Mouse (Mus musculus): ENCODE results near the gene Smg9.

Gene Smg9

GRCm38 (mm10) chr7:24442313-24442712, 42.9 kb downstream of the Smg9 start:
- no peak for DNase-seq (ENCODE audit: low read depth)

GRCm38 (mm10) chr7:24445266-24445926, 46.0 kb downstream of the Smg9 start:
- peak; percentile 33 for DNase-seq (ENCODE audit: low read depth)

DNA sequence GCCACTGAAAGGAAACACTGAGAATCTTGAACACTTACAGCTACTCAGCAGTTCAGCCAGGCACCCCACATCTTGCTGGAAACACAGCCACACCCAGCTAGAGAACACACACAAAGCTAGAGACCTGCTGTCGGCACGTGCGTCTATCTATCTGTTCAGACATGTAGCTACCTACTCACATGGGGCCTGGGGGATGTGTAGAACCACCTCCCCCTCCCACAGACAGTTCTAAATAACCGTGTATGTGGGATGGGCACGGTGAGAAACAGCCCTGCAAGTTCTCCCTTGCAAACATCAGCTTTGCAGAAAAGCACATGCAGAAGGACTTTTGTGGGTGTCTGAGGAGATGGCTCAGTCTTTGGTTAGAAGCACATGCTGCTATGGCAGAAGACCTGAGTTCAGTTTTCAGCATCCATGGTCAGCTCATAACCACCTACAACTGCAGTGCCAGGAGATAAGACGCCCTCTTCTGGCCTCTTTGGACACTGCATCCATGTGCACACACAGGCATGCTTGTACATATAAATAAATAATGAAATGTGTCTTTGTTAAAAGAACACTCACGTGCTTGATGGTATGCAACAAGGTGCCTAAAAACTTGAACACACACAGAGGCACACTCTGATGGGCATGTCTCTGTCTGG, 47.4 kb downstream of the Smg9 start:
- peak; percentile 49 for DNase-seq (ENCODE audit: low read depth)

DNA sequence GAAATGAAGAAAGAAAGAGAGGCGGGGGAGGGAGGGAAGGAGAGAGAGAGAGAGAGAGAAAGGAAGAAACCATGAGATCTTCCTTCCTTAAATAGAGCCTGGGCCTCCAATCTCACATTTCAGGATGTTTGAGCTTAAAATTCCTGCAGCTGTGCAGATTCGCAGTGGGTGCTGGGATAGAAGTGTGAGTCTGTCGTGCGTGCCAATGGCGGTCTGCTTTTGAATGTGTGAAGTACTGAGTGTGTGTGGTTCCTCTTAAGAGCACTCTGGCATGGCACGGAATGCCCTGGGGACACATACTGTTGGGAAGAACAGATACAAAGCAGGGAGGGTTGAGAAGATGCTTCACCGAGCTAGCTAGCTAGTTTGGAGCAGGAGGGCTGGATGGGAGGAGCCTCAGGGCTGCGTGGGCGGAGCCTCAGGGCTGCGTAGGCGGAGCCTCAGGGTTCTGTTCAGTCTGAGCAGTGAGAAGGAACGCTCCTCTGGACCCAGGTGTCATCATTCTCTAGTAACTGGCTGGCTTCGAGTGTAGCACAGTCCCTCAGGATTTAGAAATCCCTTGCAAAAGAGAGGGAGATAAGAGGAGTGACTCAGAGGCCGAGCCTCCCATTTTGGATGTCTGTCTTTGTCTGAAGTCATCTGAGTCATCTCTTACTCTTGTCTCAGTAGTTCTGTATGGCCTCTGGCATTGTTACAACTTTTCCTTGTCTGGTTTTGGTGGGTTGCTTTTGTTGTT, 49.5 kb downstream of the Smg9 start:
- DNase-seq (ENCODE audit: low read depth) = peak; percentile 29

GRCm38 (mm10) chr7:24450585-24451017, 51.2 kb downstream of the Smg9 start:
- peak; percentile 71 for DNase-seq (ENCODE audit: low read depth)

- peak; percentile 72 for DNase-seq (ENCODE audit: low read depth)
These were observed 52.5 kb downstream of the Smg9 start, which contains the start of gene Irgc1 for GRCm38 (mm10) chr7:24451855-24452311. Gene Irgc1 (minus strand): TSS chr7:24452297.

DNA sequence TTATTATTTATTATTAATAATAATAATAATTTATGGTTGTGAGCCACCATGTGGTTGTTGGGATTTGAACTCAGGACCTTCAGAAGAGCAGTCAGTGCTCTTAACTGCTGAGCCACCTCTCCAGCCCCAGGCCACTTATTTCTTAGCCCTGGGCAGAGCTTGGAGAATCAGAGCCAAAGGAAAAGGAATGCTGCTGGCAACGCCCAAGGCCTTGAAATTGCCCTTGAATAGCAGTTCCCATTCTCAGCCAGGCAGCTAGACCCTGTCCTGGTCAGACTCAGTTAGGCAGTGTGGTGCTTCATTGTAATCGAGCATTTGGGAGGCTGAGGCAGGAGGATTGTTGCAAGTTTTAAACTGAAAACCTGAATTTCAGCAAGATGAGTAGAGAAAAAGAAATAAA, 54.8 kb downstream of the Smg9 start:
- no peak for DNase-seq (ENCODE audit: low read depth)

- no peak for DNase-seq (ENCODE audit: low read depth)
These were observed 56.3 kb downstream of the Smg9 start for GRCm38 (mm10) chr7:24455726-24456125.

DNA sequence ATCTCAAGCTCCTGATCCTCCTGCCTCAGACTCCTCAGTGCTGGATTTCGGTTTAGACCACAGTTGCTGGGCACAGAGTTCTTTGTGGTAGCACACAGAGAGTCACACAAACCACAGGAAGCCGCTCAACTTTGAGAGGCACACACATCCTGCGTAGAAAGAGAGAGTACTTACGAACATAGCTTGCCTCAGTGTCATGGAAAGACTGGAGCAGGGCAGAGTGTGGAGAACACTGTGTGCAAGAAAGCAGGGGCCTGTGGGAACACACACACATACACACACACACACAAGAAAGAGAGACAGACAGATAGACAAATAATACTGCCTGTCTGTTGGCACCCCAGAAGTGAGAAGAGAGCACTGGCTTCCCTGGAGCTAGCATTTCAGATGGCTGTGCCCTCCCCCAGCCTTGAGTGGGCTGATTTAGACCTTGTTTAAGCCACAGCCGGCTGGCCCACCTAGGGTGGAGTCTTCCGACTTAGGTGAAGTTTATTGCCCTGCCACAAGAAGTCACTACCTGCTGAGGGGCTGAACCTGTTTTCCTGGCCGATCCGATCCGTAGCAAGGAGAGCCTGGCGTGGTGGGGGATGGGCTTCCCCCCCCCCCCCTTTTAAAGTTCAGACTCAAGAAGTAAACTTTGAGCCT, 58.4 kb downstream of the Smg9 start:
- DNase-seq (ENCODE audit: low read depth) = peak; percentile 91

DNA sequence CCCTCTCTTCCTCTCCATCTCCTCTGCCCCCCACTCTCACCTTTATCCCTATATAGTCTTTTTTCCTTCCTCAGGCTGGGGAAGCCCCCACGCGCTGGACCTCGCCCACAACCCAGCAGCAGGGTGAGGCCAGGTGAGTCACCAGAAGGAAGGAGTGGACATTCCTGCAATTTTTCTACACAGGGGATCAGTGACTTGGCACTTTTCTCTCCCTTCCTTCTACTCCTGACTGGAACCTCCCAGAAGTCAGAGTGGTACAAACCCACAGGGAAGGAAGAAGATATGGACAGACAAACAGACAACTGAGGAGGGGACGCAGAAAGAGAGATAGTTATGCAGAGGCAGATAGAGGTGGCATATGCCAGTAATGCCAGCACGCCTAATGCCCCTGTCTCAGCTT, 60.0 kb downstream of the Smg9 start:
- DNase-seq (ENCODE audit: low read depth) = no peak

DNA sequence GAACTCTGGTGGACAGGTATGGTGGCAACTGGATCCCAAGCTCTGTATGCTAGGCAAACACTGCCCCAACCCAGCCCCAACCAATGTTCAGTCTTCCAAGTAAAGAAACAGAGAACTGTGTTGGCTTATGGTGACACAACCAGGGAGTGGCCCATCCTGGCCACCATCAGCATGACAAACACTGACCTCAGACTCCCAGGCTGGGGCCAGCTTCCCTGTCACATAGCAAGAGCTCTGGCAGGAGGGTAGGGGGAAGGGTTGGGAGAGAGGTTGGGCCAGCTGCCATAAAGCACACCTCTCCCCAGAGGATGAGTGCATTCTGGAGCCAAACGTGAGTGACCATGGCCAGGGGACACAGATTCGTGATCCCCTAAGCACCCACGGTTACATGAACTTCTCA, 60.4 kb downstream of the Smg9 start:
- DNase-seq (ENCODE audit: low read depth) = no peak

DNA sequence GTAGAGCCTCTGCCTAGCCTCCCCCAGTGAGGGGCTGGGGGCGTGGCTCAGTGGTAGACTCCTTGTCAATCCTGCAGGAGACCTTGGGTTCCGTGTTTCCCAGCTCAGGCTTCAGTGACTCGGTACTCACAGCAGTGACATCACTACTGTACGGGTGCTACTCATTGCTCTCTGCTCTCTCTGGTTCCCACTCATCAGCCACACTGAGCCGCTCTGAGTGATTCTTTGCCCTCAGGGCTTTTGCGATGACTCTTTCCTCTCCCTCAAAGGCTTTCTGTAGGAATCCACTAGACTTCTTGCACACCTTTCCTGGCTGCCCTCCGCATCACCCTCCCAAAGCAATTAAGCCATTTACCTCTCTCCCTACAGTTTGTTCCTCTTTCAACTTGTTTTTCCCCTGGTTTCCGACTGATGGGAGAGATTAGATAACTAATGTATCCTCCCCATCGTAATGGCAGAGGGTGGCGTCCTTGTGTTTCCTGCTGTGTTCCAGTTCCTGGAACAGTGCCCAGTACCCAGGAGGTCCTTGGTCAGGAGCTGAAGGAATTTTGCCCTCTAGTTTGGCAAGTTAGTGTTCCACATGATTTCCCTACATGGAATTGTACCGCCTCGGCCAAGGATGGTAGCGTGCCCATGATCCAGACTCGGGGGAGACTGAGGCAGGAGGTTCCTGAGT, 62.1 kb downstream of the Smg9 start:
- peak; percentile 51 for DNase-seq (ENCODE audit: low read depth)

DNA sequence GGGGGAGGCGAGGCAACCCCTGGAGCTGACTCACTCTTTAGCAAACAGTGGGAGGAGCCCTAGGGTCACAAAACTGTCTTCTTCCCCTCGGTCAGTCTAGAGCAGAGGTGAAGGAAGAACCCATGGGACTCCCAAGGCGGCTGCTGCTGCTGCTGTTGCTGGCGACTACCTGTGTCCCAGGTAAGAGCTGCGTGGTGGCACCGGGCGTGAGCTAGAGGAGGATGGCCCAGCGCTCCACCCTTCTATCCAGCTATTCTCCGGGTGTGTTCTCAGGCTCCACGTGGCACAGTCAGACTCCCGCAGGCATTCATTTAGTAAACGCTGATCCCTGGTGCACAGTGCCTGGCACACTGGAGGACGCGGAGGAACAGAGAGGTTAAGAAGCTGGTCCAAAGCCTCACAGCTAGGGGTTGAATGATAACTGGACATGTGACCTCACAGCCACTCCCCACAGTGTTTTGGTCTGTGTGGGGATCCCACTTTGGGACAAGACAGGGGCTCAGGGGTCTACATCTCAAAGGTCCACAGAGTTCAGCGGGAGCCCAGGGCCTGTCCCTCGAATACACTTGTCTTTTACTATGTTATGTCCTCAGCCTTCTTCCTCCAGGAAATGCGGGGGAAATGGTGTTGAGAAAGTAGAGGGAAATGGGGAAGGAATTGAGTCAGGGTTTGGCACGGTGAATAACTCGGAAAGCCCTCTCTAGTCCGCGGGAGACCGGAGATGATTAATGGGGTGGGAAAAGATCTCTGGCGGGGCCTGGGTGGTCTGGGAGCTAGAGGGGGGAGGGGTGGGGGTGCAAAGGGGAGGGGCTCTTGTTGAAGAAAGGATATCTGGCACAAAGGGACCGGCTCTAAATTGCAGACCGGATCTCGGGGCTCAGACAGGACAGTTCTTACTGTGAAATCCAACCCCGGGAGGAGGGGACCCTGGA, 63.2 kb downstream of the Smg9 start, which contains the start of gene Plaur:
TSS of gene Plaur (plus strand) at position 97 of the 932 bp plus-strand sequence.
- DNase-seq (ENCODE audit: low read depth) = no peak

GRCm38 (mm10) chr7:24466835-24467234, 67.4 kb downstream of the Smg9 start:
- no peak for DNase-seq (ENCODE audit: low read depth)

- DNase-seq (ENCODE audit: low read depth) = no peak
These were observed 68.5 kb downstream of the Smg9 start for GRCm38 (mm10) chr7:24467886-24468285.

DNA sequence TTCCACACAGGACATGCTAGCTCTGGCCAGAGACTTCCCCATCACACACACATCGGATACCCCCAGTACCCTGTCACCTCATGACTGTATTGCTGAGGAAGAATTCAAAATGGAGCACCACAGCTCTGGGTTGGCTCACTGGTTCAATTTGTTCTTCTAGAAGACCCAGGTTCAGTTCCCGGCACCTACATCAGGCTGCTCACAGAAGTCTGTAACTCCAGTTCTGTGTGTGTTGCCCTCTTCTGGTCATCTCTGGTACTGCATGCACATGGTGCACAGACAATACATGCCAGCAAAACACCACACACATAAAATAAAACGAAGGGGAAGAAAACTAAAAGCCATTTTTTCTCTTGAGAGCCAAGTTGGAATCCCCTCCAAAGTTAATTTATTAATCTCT, 69.7 kb downstream of the Smg9 start:
- peak; percentile 67 for DNase-seq (ENCODE audit: low read depth)

- no peak for DNase-seq (ENCODE audit: low read depth)
These were observed 70.9 kb downstream of the Smg9 start for GRCm38 (mm10) chr7:24470356-24470755.

Measured in induced T-regulatory cell, adult 2 months (primary cell).